ENCODE assay signal across 27 mouse cellular contexts in the genomic region with DNA sequence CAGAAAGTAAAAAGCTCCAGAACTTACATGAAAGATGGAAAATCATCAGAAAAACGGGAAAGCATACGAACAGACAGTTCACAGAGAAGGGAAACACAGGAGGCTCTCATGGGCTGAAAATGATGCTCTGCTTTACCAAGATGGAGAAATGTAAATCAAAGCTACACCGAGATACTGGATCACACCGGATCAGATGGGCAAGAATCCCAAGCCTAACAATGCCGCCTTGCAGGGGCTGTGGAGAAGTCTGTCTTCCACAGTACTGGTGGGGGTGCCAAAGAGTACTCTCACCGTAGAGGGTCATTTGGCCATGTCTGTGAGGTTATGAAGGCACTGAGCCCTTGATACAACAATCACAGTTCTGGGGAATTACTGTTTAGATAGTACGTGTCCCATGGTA. TPM values are rescaled to one million over a fixed set of nuclear protein-coding genes. Genes with fewer than 3 reads are reported as not detected.
DNase-seq lines count a peak whose midpoint lies in the region; ATAC-seq and TF ChIP-seq lines count a peak whose summit lies in the region.
"Had no signal": no experiment of that assay in that cellular context is flagged by ENCODE, and none has a peak within 500 bp of the region (broad histone marks: within the 10 kb centered on the region; RNA-seq: fewer than 3 reads in every experiment).

No protein-coding gene starts in this region.

- peak; percentile 32; the same call in 1 of the 2 replicates for ATAC-seq in forebrain, postnatal 0 days
- ATAC-seq in forebrain, embryonic 11.5 days (replicated peaks; ENCODE audit: low FRiP score) = no peak
- ATAC-seq in hindbrain, postnatal 0 days = peak; percentile 55; the same call in 1 of the 2 replicates
- ATAC-seq in hindbrain, embryonic 14.5 days (ENCODE audit: low FRiP score) = no peak
- ATAC-seq: CD4-positive, CD25-positive, alpha-beta regulatory T cell, adult 4 months; forebrain, embryonic 13.5 days; forebrain, embryonic 15.5 days had no signal

- H3K27ac ChIP-seq in forebrain, postnatal 0 days (ENCODE audit: low read depth, low read length) = no peak overlapping the region
- H3K27ac ChIP-seq in forebrain, embryonic 11.5 days (ENCODE audit: low read depth, low read length) = no peak overlapping the region
- H3K27ac ChIP-seq in hindbrain, postnatal 0 days = no peak overlapping the region
- no peak overlapping the region for H3K27ac ChIP-seq in hindbrain, embryonic 14.5 days
- H3K27ac ChIP-seq: embryonic facial prominence, embryonic 13.5 days; embryonic facial prominence, embryonic 15.5 days; forebrain, embryonic 10.5 days; forebrain, embryonic 13.5 days; forebrain, embryonic 15.5 days had no signal

- H3K9me3 ChIP-seq in forebrain, postnatal 0 days (ENCODE audit: low read length) = no peaks in the 10 kb centered on the region
- H3K9me3 ChIP-seq in forebrain, embryonic 11.5 days (ENCODE audit: control insufficient read depth, low read length) = no peaks in the 10 kb centered on the region
- no peaks in the 10 kb centered on the region for H3K9me3 ChIP-seq in hindbrain, postnatal 0 days (ENCODE audit: low read length)
- H3K9me3 ChIP-seq in hindbrain, embryonic 14.5 days (ENCODE audit: control insufficient read depth, low read length) = no peaks in the 10 kb centered on the region
- H3K9me3 ChIP-seq: embryonic facial prominence, embryonic 13.5 days; embryonic facial prominence, embryonic 15.5 days; forebrain, embryonic 10.5 days; forebrain, embryonic 13.5 days; forebrain, embryonic 15.5 days had no signal

- no peak for TF ChIP-seq CTCF in forebrain, postnatal 0 days (IDR thresholded peaks at IDR 0.05; ENCODE audit: low read depth)
- TF ChIP-seq CTCF in hindbrain, postnatal 0 days (IDR thresholded peaks at IDR 0.05; ENCODE audit: low read depth) = no peak

- 80% methylated on average over 7 of the region's 7 CpGs for WGBS in forebrain, postnatal 0 days
- WGBS in forebrain, embryonic 11.5 days = 89% methylated on average over 7 of the region's 7 CpGs
- WGBS in hindbrain, postnatal 0 days = 74% methylated on average over 7 of the region's 7 CpGs
- 94% methylated on average over 7 of the region's 7 CpGs for WGBS in hindbrain, embryonic 14.5 days

- DNase-seq in forebrain, postnatal 0 days = no peak
- DNase-seq in forebrain, embryonic 11.5 days (ENCODE audit: low spot score) = no peak
- no peak for DNase-seq in hindbrain, postnatal 0 days (ENCODE audit: low spot score)
- DNase-seq in hindbrain, embryonic 14.5 days (ENCODE audit: low spot score) = no peak
- peak; percentile 13 for DNase-seq in urinary bladder, adult 2 months (ENCODE audit: low spot score)
- no peak for DNase-seq in urinary bladder, postnatal 10 days (ENCODE audit: low spot score)
- DNase-seq in ZHBTc4 (ENCODE audit: low read depth, low spot score) = peak; percentile 50
- no peak for DNase-seq in spleen, postnatal 14 days (ENCODE audit: low spot score in 2 of 2)
- DNase-seq: adrenal gland, adult 2 months; adrenal gland, postnatal 10 days; adrenal gland, postnatal 25 days; B cell, adult 2 months; cerebellum, adult 11 months; cerebellum, adult 18-20 months; cerebellum, adult 8-10 months; cerebellum, adult 9-11 months; cerebellum, postnatal 14 days; cerebellum, postnatal 36 days; embryo, embryonic 11 days had no signal

- no peak overlapping the region for H3K4me2 ChIP-seq in forebrain, postnatal 0 days (ENCODE audit: low read depth)
- no peak overlapping the region for H3K4me2 ChIP-seq in forebrain, embryonic 11.5 days (ENCODE audit: low read depth, low read length, severe bottlenecking)
- H3K4me2 ChIP-seq in hindbrain, postnatal 0 days (ENCODE audit: low read depth, low read length) = no peak overlapping the region
- H3K4me2 ChIP-seq in hindbrain, embryonic 14.5 days (replicated peaks) = no peak overlapping the region
- H3K4me2 ChIP-seq: embryonic facial prominence, embryonic 13.5 days; embryonic facial prominence, embryonic 15.5 days; forebrain, embryonic 13.5 days; forebrain, embryonic 15.5 days had no signal

- no peaks in the 10 kb centered on the region for H3K36me3 ChIP-seq in forebrain, postnatal 0 days (ENCODE audit: insufficient read depth)
- H3K36me3 ChIP-seq in forebrain, embryonic 11.5 days (ENCODE audit: control insufficient read depth, insufficient read depth, low read length) = no peaks in the 10 kb centered on the region
- no peaks in the 10 kb centered on the region for H3K36me3 ChIP-seq in hindbrain, postnatal 0 days (ENCODE audit: insufficient read depth, low read length)
- no peaks in the 10 kb centered on the region for H3K36me3 ChIP-seq in hindbrain, embryonic 14.5 days (replicated peaks; ENCODE audit: control insufficient read depth, insufficient read depth)
- H3K36me3 ChIP-seq: embryonic facial prominence, embryonic 13.5 days; embryonic facial prominence, embryonic 15.5 days; forebrain, embryonic 15.5 days had no signal

- H3K27me3 ChIP-seq in forebrain, postnatal 0 days (ENCODE audit: insufficient read depth, low read length) = no peaks in the 10 kb centered on the region
- no peaks in the 10 kb centered on the region for H3K27me3 ChIP-seq in forebrain, embryonic 11.5 days (ENCODE audit: control insufficient read depth, insufficient read depth, low read length)
- no peaks in the 10 kb centered on the region for H3K27me3 ChIP-seq in hindbrain, postnatal 0 days (ENCODE audit: insufficient read depth, low read length)
- H3K27me3 ChIP-seq in hindbrain, embryonic 14.5 days (ENCODE audit: control insufficient read depth, insufficient read depth, low read length) = no peaks in the 10 kb centered on the region
- H3K27me3 ChIP-seq: CH12.LX; embryonic facial prominence, embryonic 13.5 days; embryonic facial prominence, embryonic 15.5 days; forebrain, embryonic 13.5 days; forebrain, embryonic 15.5 days had no signal

- H3K9ac ChIP-seq in forebrain, postnatal 0 days = no peak overlapping the region
- no peak overlapping the region for H3K9ac ChIP-seq in forebrain, embryonic 11.5 days (ENCODE audit: low read length)
- H3K9ac ChIP-seq in hindbrain, postnatal 0 days (replicated peaks; ENCODE audit: low read length) = no peak overlapping the region
- no peak overlapping the region for H3K9ac ChIP-seq in hindbrain, embryonic 14.5 days
- H3K9ac ChIP-seq: embryonic facial prominence, embryonic 13.5 days; embryonic facial prominence, embryonic 15.5 days; forebrain, embryonic 13.5 days; forebrain, embryonic 15.5 days had no signal

- no peaks in the 10 kb centered on the region for H3K4me1 ChIP-seq in forebrain, postnatal 0 days (ENCODE audit: insufficient read depth)
- H3K4me1 ChIP-seq in forebrain, embryonic 11.5 days (replicated peaks; ENCODE audit: control insufficient read depth, insufficient read depth, low read length) = no peaks in the 10 kb centered on the region
- no peaks in the 10 kb centered on the region for H3K4me1 ChIP-seq in hindbrain, postnatal 0 days (ENCODE audit: insufficient read depth, low read length)
- H3K4me1 ChIP-seq in hindbrain, embryonic 14.5 days (replicated peaks; ENCODE audit: control insufficient read depth, insufficient read depth, low read length) = no peaks in the 10 kb centered on the region
- H3K4me1 ChIP-seq: embryonic facial prominence, embryonic 13.5 days; embryonic facial prominence, embryonic 15.5 days; forebrain, embryonic 10.5 days; forebrain, embryonic 13.5 days; forebrain, embryonic 15.5 days had no signal

- H3K4me3 ChIP-seq in forebrain, postnatal 0 days (ENCODE audit: low read depth, low read length) = no peak overlapping the region
- H3K4me3 ChIP-seq in forebrain, embryonic 11.5 days (ENCODE audit: low read depth, low read length) = no peak overlapping the region
- H3K4me3 ChIP-seq in hindbrain, postnatal 0 days (ENCODE audit: low read length) = no peak overlapping the region
- no peak overlapping the region for H3K4me3 ChIP-seq in hindbrain, embryonic 14.5 days (replicated peaks; ENCODE audit: low read length)
- H3K4me3 ChIP-seq: embryonic facial prominence, embryonic 13.5 days; embryonic facial prominence, embryonic 15.5 days; erythroblast, embryonic 14.5 days; forebrain, embryonic 10.5 days; forebrain, embryonic 13.5 days; forebrain, embryonic 15.5 days had no signal

RNA-seq across cellular contexts. Expression of gene Tram2, which starts 52.5 kb away (rescaled TPM):
- 0.85 and 1.9 TPM in 2 replicates for total RNA-seq in forebrain, postnatal 0 days (2014; rRNA removed)
- polyA plus RNA-seq in forebrain, postnatal 0 days (2015; fragmentation: Nextera tagmentation; extraction: Ambion mirVana) = 0.98 and 1.3 TPM in 2 replicates
- polyA plus RNA-seq in forebrain, embryonic 11.5 days (2014; fragmentation: Nextera tagmentation; extraction: Ambion mirVana) = 6.2 and 6.8 TPM in 2 replicates
- total RNA-seq in hindbrain, postnatal 0 days (2014; rRNA removed) = 1.5 and 1.6 TPM in 2 replicates
- polyA plus RNA-seq in hindbrain, postnatal 0 days (2015; fragmentation: Nextera tagmentation; extraction: Ambion mirVana) = 1.7 and 1.9 TPM in 2 replicates
- polyA plus RNA-seq in hindbrain, embryonic 14.5 days (2014; fragmentation: Nextera tagmentation; extraction: Ambion mirVana) = 2.6 and 2.8 TPM in 2 replicates
- 9.6 and 9.9 TPM in 2 replicates for polyA plus RNA-seq in urinary bladder, adult 2 months (2012; rRNA removed)
- polyA plus RNA-seq: erythroblast, embryonic 14.5 days had no signal

Comparison
In these comparisons a context has a peak if more than half of its experiments do, and no peak if none do; other contexts are left out.
1. ATAC-seq: peak in forebrain, postnatal 0 days (single experiment) and hindbrain, postnatal 0 days (single experiment); none in forebrain, embryonic 11.5 days (single experiment) and hindbrain, embryonic 14.5 days (single experiment).
2. DNase-seq: peak in urinary bladder, adult 2 months (single experiment) and ZHBTc4 (single experiment); none in forebrain, postnatal 0 days (single experiment), forebrain, embryonic 11.5 days (single experiment), hindbrain, postnatal 0 days (single experiment), hindbrain, embryonic 14.5 days (single experiment), urinary bladder, postnatal 10 days (single experiment) and spleen, postnatal 14 days (0 of 2).